Mouse (Mus musculus): ENCODE results near the gene Dpf3. TPM values are rescaled to one million over a fixed set of nuclear protein-coding genes. Genes with fewer than 3 reads are reported as not detected.

Gene Dpf3
- 5.3 and 10.5 TPM in 2 replicates for polyA plus RNA-seq (2016; fragmentation: Nextera tagmentation; extraction: Ambion mirVana)

GRCm38 (mm10) chr12:83487476-83487991 lies at the start of gene Dpf3:
Gene Dpf3 (minus strand): TSS chr12:83487716.
- H3K27ac ChIP-seq = peak within 1 kb of the TSS; percentile 86
- H3K27me3 ChIP-seq (ENCODE audit: insufficient read depth, poor library complexity, severe bottlenecking) = peaks cover 60% of the 10 kb centered on the region
- H3K9me3 ChIP-seq = peaks cover 7% of the 10 kb centered on the region; the same call in 1 of the 2 replicates
- H3K4me1 ChIP-seq (replicated peaks) = peaks cover 39% of the 10 kb centered on the region
- DNase-seq (ENCODE audit: low spot score) = peak; percentile 98
- H3K4me3 ChIP-seq = peak within 1 kb of the TSS; percentile 75
- no peaks in the 10 kb centered on the region for H3K36me3 ChIP-seq
- 0% methylated on average over 31 of the region's 31 CpGs for WGBS

DNA sequence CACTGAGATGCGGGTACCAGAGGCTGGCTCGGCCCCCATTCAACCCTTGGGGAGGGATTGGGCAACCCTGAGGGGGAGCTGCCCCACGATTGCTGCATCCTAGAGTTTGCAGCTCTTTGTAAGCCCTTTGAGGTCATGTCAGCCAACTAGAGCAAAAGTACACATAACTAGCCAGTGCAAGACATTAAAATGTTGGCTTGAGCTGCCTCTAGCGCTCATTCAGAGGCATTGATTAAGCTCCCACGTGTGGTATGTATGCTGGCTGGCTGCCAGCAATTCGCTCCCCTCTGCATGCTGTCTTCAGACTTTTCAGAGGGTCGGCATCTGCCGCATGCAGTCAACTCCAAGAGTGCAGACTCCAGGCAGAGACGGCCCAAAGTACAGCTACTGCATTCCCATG lies 48.5 kb upstream of the Dpf3 start:
- H3K4me3 ChIP-seq = no peak overlapping the region
- DNase-seq (ENCODE audit: low spot score) = no peak
- WGBS = 84% methylated on average over 9 of the region's 9 CpGs
- no peaks in the 10 kb centered on the region for H3K27me3 ChIP-seq (ENCODE audit: insufficient read depth, poor library complexity, severe bottlenecking)
- H3K9me3 ChIP-seq = no peaks in the 10 kb centered on the region
- H3K36me3 ChIP-seq = peaks cover 91% of the 10 kb centered on the region
- H3K4me1 ChIP-seq (replicated peaks) = no peaks in the 10 kb centered on the region; the same call in 1 of the 2 replicates
- H3K27ac ChIP-seq = no peak overlapping the region

GRCm38 (mm10) chr12:83535428-83535827 lies 47.9 kb upstream of the Dpf3 start:
- WGBS = 88% methylated on average over 11 of the region's 11 CpGs
- Histone ChIP-seq H3K9me3 (no peaks in the 10 kb centered on the region), H3K27ac (no peak overlapping the region), H3K27me3 (ENCODE audit: insufficient read depth, poor library complexity, severe bottlenecking) (no peaks in the 10 kb centered on the region), H3K36me3 (peaks cover 86% of the 10 kb centered on the region), H3K4me3 (no peak overlapping the region), H3K4me1 (replicated peaks) (no peaks in the 10 kb centered on the region; the same call in 1 of the 2 replicates)
- DNase-seq (ENCODE audit: low spot score) = no peak

DNA sequence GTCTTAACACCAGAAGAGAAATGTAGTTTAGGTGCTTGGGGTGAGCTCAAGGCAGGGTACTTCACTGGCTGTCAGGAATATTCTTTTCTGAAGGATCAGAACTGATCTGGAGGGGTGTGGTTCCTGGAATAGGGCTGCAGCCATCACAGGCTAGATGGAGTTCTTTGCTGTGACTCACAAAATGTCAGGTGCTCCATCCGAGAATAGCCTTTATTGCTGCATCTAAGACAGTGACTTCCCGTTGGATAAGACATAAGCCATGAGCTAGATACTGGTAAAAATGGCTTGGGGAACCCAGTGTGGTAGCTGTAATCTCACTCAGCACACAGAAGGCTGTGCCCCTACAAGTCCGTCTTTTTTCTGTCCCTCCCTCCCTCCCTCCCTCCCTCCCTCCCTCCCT lies 46.7 kb upstream of the Dpf3 start:
- no peak overlapping the region for H3K4me3 ChIP-seq
- DNase-seq (ENCODE audit: low spot score) = no peak
- H3K36me3 ChIP-seq = peaks cover 80% of the 10 kb centered on the region

GRCm38 (mm10) chr12:83532966-83533365 lies 45.5 kb upstream of the Dpf3 start:
- Histone ChIP-seq H3K27ac (no peak overlapping the region), H3K27me3 (ENCODE audit: insufficient read depth, poor library complexity, severe bottlenecking) (no peaks in the 10 kb centered on the region), H3K9me3 (no peaks in the 10 kb centered on the region), H3K36me3 (peaks cover 71% of the 10 kb centered on the region), H3K4me3 (no peak overlapping the region), H3K4me1 (replicated peaks) (peaks cover 2% of the 10 kb centered on the region)
- 94% methylated on average over 3 of the region's 3 CpGs for WGBS
- no peak for DNase-seq (ENCODE audit: low spot score)

More for the DNA sequence above, 46.7 kb upstream of the Dpf3 start:
- WGBS = 92% methylated on average over 3 of the region's 3 CpGs
- H3K4me1 ChIP-seq (replicated peaks) = no peaks in the 10 kb centered on the region; the same call in 1 of the 2 replicates
- H3K27ac ChIP-seq = no peak overlapping the region
- H3K27me3 ChIP-seq (ENCODE audit: insufficient read depth, poor library complexity, severe bottlenecking) = no peaks in the 10 kb centered on the region
- no peaks in the 10 kb centered on the region for H3K9me3 ChIP-seq

DNA sequence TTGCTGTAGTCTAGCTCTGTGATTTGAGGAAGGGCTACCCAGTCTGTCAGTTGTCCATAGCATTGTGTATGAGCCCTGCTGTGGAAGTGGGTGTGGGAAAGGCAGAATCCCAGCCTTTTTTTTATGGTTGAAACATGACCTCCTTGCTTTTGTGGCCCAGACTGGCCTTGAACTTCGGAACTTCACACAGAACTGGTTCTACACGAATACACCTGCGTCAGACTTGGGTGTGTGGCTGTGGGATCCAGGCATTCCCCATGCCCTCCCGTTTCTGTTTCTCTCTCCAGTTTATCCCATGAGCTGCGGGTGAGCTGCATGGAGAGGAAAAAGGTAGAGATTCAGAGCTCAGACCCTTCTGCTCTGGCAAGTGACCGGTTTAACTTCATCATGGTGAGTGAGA lies 44.5 kb upstream of the Dpf3 start:
- WGBS = 93% methylated on average over 6 of the region's 6 CpGs

GRCm38 (mm10) chr12:83528665-83529064 lies 41.1 kb upstream of the Dpf3 start:
- WGBS = 92% methylated on average over 5 of the region's 5 CpGs
- peaks cover 15% of the 10 kb centered on the region for H3K4me1 ChIP-seq (replicated peaks)
- no peak for DNase-seq (ENCODE audit: low spot score)

More for the DNA sequence above, 44.5 kb upstream of the Dpf3 start:
- H3K4me3 ChIP-seq = no peak overlapping the region
- DNase-seq (ENCODE audit: low spot score) = no peak
- peaks cover 6% of the 10 kb centered on the region for H3K4me1 ChIP-seq (replicated peaks)
- no peaks in the 10 kb centered on the region for H3K9me3 ChIP-seq
- no peak overlapping the region for H3K27ac ChIP-seq
- no peaks in the 10 kb centered on the region for H3K27me3 ChIP-seq (ENCODE audit: insufficient read depth, poor library complexity, severe bottlenecking)
- H3K36me3 ChIP-seq = peaks cover 61% of the 10 kb centered on the region

GRCm38 (mm10) chr12:83527816-83528215 lies 40.3 kb upstream of the Dpf3 start:
- H3K4me3 ChIP-seq = no peak overlapping the region
- WGBS = 66% methylated on average over 6 of the region's 6 CpGs

More at GRCm38 (mm10) chr12:83528665-83529064, 41.1 kb upstream of the Dpf3 start:
- no peaks in the 10 kb centered on the region for H3K27me3 ChIP-seq (ENCODE audit: insufficient read depth, poor library complexity, severe bottlenecking)
- H3K9me3 ChIP-seq = no peaks in the 10 kb centered on the region
- H3K36me3 ChIP-seq = peaks cover 37% of the 10 kb centered on the region
- no peak overlapping the region for H3K27ac ChIP-seq
- no peak overlapping the region for H3K4me3 ChIP-seq

GRCm38 (mm10) chr12:83525822-83526544 lies 38.5 kb upstream of the Dpf3 start:
- DNase-seq (ENCODE audit: low spot score) = no peak
- no peaks in the 10 kb centered on the region for H3K27me3 ChIP-seq (ENCODE audit: insufficient read depth, poor library complexity, severe bottlenecking)
- peaks cover 16% of the 10 kb centered on the region for H3K36me3 ChIP-seq
- peaks cover 27% of the 10 kb centered on the region for H3K4me1 ChIP-seq (replicated peaks)
- 83% methylated on average over 18 of the region's 18 CpGs for WGBS
- H3K9me3 ChIP-seq = no peaks in the 10 kb centered on the region
- H3K27ac ChIP-seq = no peak overlapping the region
- no peak overlapping the region for H3K4me3 ChIP-seq

More at GRCm38 (mm10) chr12:83527816-83528215, 40.3 kb upstream of the Dpf3 start:
- peaks cover 20% of the 10 kb centered on the region for H3K4me1 ChIP-seq (replicated peaks)
- DNase-seq (ENCODE audit: low spot score) = no peak
- peaks cover 31% of the 10 kb centered on the region for H3K36me3 ChIP-seq
- H3K27ac ChIP-seq = no peak overlapping the region
- no peaks in the 10 kb centered on the region for H3K27me3 ChIP-seq (ENCODE audit: insufficient read depth, poor library complexity, severe bottlenecking)
- no peaks in the 10 kb centered on the region for H3K9me3 ChIP-seq

DNA sequence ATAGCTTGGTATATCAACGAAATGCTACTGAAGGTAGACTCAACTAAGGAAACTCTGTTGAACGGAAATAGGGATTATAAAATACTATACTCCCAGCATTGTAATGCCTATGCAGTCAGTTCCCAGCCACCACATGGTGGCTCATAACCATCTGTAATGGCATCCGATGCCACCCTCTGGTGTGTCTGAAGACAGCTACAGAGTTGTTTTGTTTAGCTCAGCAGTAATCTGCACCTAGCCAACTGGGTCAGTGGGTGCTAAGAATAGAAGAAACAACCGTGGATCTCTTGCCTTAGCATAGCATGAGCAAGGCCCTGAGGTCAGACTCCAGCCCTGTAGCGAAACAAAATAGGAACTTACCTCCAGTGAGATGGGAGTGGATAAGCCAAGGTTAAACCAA lies 36.8 kb upstream of the Dpf3 start:
- no peak overlapping the region for H3K4me3 ChIP-seq
- H3K9me3 ChIP-seq = no peaks in the 10 kb centered on the region
- H3K36me3 ChIP-seq = peaks cover 9% of the 10 kb centered on the region; the same call in 1 of the 2 replicates
- H3K27me3 ChIP-seq (ENCODE audit: insufficient read depth, poor library complexity, severe bottlenecking) = no peaks in the 10 kb centered on the region
- 81% methylated on average over 5 of the region's 5 CpGs for WGBS
- DNase-seq (ENCODE audit: low spot score) = no peak
- no peak overlapping the region for H3K27ac ChIP-seq
- H3K4me1 ChIP-seq (replicated peaks) = peaks cover 36% of the 10 kb centered on the region

- Histone ChIP-seq H3K27me3 (ENCODE audit: insufficient read depth, poor library complexity, severe bottlenecking) (no peaks in the 10 kb centered on the region), H3K27ac (no peak overlapping the region), H3K4me1 (replicated peaks) (peaks cover 40% of the 10 kb centered on the region), H3K4me3 (no peak overlapping the region), H3K9me3 (no peaks in the 10 kb centered on the region), H3K36me3 (0 out of 2 replicates have a peak, but pooled peaks cover 5% of the 10 kb centered on the region)
- WGBS = 84% methylated on average over 4 of the region's 4 CpGs
- DNase-seq (ENCODE audit: low spot score) = no peak
Measured at GRCm38 (mm10) chr12:83523892-83524291, 36.4 kb upstream of the Dpf3 start.

- no peaks in the 10 kb centered on the region for H3K9me3 ChIP-seq
- H3K4me1 ChIP-seq (replicated peaks) = peaks cover 39% of the 10 kb centered on the region
- H3K27me3 ChIP-seq (ENCODE audit: insufficient read depth, poor library complexity, severe bottlenecking) = no peaks in the 10 kb centered on the region
Measured at GRCm38 (mm10) chr12:83523056-83523455, 35.5 kb upstream of the Dpf3 start.

GRCm38 (mm10) chr12:83521083-83521482 lies 33.6 kb upstream of the Dpf3 start:
- 0 out of 2 replicates have a peak, but pooled peaks cover 3% of the 10 kb centered on the region for H3K36me3 ChIP-seq
- peak overlapping the region; percentile 75 for H3K4me3 ChIP-seq
- H3K9me3 ChIP-seq = no peaks in the 10 kb centered on the region
- H3K27ac ChIP-seq = peak overlapping the region; percentile 87; the same call in 1 of the 2 replicates
- DNase-seq (ENCODE audit: low spot score) = no peak
- peaks cover 34% of the 10 kb centered on the region for H3K4me1 ChIP-seq (replicated peaks)
- H3K27me3 ChIP-seq (ENCODE audit: insufficient read depth, poor library complexity, severe bottlenecking) = no peaks in the 10 kb centered on the region
- WGBS = 51% methylated on average over 8 of the region's 8 CpGs

More at GRCm38 (mm10) chr12:83523056-83523455, 35.5 kb upstream of the Dpf3 start:
- WGBS = 90% methylated on average over 6 of the region's 6 CpGs
- DNase-seq (ENCODE audit: low spot score) = no peak
- Histone ChIP-seq H3K4me3 (no peak overlapping the region), H3K36me3 (0 out of 2 replicates have a peak, but pooled peaks cover 5% of the 10 kb centered on the region), H3K27ac (no peak overlapping the region)

Data from hindbrain, embryonic 10.5 days (tissue).